Mouse (Mus musculus) bone marrow macrophage, adult 2 months (primary cell): ENCODE data around the gene Tmem237.

Experiments used
- CTCF ChIP-seq: IDR thresholded peaks from 2 replicates; pipeline ENCODE4 v1.5.1; 2012; ENCODE audit warnings: low read depth, mild to moderate bottlenecking, low read length, moderate library complexity
- POLR2A ChIP-seq: IDR thresholded peaks from 2 replicates; pipeline ENCODE4 v1.6.1; 2012; ENCODE audit warnings: mild to moderate bottlenecking, low read depth, low read length, borderline replicate concordance

DNA sequence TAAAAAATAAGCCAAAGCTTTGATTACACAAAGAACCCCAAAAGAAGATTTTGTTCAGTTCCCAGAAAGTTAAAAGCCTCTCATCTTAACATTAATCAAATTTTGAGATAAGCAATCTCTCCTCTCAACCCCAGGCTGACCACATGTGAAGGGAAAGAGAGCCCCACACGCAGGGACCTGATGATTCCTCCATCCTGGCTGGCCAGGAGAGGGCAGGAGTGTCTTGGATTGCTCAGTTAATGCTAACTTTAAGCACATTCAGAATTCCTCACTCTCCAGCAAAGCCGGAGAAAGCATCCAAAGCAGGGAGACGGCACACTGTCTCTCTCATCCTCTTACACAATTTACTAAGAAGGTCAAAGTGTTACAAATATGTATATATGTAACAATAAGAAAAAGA lies 52.2 kb downstream of the Tmem237 start:
- TF ChIP-seq CTCF (no peak), POLR2A (no peak)
